Mouse (Mus musculus): ENCODE data around the gene Zfp488. TPM values are rescaled to one million over a fixed set of nuclear protein-coding genes. Genes with fewer than 3 reads are reported as not detected.

Zfp488 gene
- 1 to 10 TPM; 2.3 to 2.9 TPM for total RNA-seq (2021)

DNA sequence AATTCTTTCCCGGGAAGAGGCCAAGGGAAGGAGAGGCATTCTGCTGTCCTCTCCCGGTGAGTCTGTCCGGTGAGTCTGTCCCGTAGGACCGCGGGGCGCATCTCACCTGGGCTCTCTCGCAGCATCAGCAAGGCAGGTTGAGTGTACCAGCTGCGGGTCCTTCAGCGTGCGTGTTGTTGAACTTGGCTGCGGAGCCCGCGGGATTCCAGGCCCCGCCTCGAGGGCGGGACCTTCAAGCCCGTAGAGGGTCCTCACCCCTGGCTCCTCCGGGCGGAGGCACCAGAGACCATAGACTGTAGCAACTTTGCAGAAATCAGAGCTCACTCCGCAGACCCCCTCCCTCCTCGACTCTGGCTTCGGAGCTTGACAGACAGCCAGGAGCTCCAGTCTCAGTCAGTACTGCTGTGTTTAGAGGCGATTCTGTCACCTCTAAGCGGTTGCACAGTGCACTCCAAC lies at the start of gene Zfp488:
Gene Zfp488, minus strand, starts transcription at position 161 of the 456 bp plus-strand sequence.
- peak; percentile 60 for DNase-seq
- intact Hi-C loops (cut with DNase I): no loop called here

DNA sequence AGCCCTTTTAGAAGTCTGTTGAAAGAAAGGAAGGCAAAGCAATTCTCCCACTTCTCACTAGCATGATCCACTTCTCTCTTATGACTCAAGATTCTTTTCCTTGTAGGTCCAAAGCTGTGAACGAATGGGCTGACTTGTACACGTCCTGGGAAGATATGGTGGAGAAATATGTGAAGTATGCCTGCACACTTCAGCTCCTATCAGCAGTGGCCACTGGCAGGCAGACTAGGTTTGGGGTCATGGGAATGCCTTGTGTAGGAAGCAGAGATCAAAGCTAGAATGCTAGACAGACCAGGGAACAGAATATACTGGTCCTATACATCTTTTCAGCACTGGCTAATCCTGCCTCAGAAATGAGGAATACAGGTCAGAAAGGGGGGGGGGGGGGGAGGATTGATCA lies 48.1 kb upstream of the Zfp488 start:
- intact Hi-C loops (cut with DNase I): no loop called here
- no peak for DNase-seq

DNA sequence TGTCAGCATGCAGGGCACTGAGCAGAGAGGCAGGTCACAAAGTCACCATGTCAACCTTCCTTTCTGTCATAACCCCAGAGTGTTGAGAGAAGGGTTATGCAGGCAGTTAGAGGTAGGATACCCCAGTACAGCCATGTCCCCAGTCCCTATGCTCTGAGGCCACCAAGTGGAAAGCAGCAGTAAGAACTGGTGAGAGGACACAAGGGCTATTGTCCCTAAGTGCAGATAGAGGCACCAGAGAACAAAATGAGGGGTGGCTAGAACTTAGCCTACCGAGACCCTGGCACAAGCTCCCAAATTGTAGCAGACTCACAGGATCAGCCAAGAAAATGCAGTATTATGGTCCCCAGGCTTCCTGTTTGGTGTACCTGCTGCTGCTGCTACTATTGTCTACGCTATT lies 38.4 kb upstream of the Zfp488 start:
- intact Hi-C loops (cut with DNase I): no loop called here
- DNase-seq: no peak

DNA sequence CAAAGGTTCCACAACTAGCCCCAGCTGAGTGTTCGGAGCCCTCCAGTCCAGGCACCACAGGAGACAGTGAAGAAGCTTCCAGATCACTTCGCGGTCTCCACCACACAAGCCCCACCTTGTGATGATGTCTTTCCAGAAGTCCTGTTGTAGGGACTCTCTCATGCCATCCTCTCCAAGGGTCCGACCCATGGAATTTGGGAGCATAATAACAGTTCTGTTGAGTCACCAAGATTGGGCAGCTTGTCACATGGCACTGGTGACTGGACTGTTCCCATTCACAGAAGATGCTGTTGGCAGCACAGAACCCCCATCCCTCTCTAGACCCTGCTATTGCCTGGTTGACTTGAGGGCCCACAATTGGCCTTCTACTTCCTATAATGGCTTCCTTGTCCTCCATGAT lies 37.8 kb upstream of the Zfp488 start, which contains the start of gene Gm5460:
Gene Gm5460, plus strand, starts transcription at position 378 of the 400 bp plus-strand sequence.
- no peak for DNase-seq
- intact Hi-C loops (cut with DNase I): no loop called here

DNA sequence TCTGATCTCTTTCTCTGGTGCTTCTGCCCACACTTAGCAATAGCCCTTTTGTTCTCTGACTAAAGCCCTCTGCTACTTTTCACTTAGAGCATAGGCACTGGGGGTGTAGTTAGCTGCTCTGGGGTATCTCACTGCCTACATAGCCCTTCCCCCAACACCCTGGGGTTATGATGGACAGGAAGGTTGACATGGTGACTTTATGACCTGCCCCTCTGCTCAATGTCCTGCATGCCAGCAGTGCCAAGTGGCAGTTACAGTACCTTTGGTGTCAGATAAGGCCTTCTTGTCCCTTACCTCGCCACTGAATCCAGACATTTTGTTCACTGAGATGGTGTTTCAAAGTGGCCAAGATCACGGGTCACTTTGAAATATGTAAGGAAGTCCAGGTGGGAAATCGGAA lies 36.5 kb upstream of the Zfp488 start, which contains the start of gene Gm30083:
Gene Gm30083, minus strand, starts transcription at position 120 of the 400 bp plus-strand sequence.
- no peak for DNase-seq
- intact Hi-C loops (cut with DNase I): no loop called here

DNA sequence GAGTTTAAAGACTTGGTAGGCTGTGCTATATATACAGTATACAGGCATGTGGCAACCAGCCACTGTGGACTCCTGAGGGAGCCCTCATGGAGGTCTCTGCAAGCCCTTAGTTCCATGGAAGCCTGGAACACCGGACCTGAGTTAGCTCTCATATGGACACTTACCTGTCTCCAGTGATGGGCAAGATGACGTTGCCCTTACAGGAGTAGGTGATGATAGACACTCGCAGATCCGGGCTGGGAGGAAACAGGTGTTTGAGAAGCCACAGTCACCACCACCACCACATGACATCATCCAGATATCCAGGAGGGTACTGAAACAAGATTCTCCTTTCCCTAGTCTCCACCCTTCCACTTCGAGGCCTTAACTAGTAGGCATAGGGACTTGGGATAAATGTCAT lies 23.8 kb upstream of the Zfp488 start:
- DNase-seq: no peak
- intact Hi-C loops (cut with DNase I): no loop called here

DNA sequence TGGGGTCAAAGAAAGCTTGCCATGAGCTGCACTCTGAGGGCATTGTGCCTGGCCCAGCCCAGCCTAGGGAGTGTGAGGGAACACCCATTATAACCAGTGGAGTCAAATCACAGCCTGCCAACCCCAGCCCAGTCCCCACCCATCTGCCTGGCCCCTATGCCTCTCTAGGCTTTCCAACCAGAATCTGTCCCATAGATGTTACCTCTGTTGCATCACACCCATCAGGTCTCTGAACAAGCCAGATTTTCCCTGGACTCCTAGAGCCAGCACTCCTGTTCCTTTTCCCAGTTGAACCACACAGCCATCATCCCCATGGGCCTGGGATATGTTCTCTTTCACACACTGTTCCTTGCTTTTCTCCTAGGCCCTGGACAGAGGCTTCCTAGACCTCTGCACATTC lies 22.9 kb upstream of the Zfp488 start:
- no peak for DNase-seq
- intact Hi-C loops (cut with DNase I): no loop called here

DNA sequence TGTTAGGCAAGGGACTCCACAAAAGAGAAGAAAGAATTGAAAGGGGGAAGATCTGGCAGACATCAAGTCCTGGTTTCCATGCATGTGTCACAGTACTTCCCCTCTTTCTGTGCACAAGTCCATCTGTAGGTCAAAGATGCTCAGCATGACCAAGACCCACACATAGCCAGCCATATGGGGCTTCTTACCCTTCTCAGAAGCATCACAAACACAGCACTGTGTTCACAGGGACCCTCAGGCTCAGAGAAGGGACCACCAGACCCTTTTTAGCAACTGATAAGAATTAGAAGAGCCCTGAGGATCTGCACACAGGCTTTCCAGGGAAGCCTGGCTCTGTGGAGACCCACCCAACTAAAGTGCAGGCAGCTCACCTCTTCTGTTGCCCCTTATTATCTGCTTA lies 21.5 kb upstream of the Zfp488 start:
- intact Hi-C loops (cut with DNase I): no loop called here
- no peak for DNase-seq

DNA sequence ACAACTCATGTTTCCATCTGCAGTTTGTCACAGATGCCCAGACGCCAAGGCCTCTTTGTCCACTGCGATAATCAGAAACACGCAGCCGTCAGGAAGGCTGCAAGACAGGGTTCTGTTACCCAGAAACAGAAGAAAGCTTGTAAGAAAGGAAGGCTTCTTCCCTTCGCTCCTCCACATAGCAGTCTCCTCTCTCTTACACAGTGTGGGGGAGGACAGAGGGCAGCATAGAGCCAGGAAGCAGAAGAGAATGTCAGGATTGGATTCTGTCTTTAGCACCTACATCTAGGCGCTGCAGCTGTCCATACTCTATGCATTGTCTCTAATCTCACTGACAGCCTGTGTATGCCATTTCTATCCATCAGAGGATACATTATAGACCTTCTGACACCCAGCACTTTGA lies 18.9 kb upstream of the Zfp488 start:
- no peak for DNase-seq
- intact Hi-C loops (cut with DNase I): no loop called here

DNA sequence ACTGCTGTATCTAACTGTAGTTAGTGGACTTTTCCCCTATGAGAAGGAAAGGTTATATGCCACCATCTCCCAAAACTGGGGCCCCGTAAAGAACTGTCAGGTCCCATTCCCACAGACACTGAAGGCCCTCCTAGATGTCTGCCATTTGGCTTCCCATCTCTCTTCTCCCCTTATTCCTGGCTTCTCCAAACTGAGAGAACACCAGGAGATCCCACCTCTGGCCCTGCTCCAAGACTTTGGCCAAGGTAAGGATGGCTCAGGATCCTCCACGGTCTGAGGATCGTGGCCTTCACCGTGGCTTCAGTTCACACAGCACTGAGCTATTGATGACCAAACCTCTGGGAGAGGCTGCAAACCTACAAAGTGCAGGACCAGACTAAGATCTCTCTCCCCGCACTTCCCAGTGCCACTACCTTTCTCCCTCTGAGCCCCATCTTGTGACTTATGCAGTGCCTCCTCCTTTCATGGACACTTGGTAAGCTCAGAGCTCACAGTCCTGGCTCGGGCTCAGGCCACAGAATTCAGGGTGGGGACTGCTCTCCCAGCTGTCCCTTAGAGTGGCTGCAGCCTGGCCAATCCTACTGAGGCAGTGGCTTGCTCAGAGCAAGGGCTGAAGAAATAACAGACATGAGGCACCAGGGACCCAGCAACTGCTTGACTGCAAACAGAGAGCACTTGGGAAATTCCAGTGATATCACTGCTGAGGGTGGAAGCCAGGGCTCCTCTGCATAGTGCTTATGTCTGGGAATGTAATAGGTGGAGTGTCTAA lies 15.1 kb upstream of the Zfp488 start:
- intact Hi-C loops (cut with DNase I): no loop called here
- DNase-seq: no peak

DNA sequence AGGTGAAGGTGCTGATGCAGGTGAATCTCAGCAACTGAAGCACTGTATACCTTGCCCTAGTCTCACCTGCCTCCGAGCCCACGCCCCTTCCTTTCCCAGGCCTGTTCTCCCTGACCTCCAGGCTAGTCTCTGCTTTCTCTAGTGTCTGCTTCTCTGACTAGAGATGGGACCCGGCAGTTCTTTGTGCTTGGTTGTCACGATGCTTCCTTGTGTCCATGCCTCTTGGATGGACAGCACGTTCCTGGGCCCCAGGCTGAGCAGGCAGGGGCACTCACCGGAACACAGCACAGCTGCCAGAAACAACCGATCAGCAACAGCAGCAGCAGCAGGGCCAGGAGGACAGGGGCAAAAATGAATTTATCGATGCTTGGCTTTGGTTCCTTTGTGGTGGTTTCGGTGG lies 14.5 kb upstream of the Zfp488 start:
- DNase-seq: no peak
- intact Hi-C loops (cut with DNase I): no loop called here

DNA sequence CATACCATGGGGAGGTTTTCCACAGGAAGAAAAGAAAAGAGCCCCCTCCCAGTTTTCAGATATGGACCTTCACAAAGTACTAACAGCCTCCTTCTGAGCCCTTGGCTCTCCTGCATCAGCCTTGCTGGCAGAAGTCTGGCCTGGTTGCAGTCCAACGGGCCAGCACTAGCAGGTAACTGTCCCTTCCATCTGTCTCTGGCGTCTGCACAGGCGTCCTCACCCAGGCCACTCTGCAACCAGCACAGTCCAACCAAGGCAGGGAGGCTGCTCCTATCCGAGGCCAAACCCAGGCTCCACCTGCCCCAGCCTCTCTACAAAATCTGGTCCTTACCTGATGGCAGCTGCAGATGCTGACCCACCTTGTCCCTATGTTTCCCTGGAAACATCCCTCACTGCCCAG lies 13.4 kb upstream of the Zfp488 start:
- intact Hi-C loops (cut with DNase I): no loop called here
- no peak for DNase-seq

DNA sequence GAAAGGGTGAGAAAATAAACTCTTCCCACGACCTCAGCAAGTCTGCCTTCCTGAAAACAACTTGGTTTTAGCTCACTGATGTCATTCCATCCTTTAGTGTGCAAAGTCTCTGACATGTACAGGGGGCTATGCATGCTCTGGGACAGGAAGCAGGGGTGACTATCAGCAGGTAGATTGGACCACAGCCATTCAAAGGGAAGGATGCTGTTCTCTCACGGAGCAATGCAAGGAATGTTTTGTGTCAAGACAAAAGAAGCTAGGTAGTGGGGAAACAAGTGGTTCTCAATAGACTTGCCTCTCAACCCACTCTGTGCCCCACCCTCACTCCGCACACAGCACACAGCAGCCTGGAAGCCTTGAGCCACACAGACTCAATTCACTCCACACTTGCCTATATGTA lies 10.6 kb upstream of the Zfp488 start:
- DNase-seq: no peak

DNA sequence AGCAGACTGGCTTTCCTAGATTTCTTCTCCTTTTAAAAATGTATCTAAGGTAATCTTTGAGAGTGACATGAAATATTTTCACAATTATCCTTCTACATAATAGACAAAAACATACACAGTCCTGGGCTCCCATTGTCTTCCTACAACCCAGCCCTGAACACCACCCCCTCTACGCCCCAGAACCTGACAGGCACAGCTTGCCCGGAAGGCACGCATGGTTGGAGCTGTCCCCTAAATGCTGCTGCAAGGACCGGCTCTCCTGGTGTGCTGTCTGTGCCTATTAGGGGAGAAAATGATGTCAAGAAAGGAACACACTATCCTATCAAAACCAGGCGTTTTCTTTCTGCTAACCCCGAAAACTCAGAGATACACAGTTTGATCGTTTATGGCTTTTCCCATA lies 816 bp downstream of the Zfp488 start:
- intact Hi-C loops (cut with DNase I): no loop called here
- DNase-seq: peak; percentile 56

More for the DNA sequence above, 10.6 kb upstream of the Zfp488 start:
- intact Hi-C loops (cut with DNase I): no loop called here

DNA sequence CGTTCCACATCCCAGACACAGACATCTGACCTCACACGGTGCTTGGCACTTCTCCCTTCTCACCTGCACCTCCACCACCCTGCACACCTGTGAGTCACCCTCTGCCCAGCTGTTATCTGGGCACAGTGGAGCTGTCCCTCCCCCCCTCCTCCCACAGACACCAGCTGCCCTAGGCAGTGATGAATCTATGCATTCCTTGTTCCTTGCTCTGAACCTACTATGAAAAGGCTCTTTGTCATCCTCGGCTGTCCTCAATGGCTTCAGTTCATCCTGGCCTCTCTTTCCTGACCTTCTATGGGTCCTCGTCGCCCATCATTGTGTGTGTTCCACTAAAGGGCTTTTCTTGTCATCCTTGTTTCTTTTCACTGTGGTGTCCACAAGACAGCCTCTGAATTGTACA lies 3.8 kb downstream of the Zfp488 start:
- DNase-seq: no peak
- intact Hi-C loops (cut with DNase I): no loop called here

DNA sequence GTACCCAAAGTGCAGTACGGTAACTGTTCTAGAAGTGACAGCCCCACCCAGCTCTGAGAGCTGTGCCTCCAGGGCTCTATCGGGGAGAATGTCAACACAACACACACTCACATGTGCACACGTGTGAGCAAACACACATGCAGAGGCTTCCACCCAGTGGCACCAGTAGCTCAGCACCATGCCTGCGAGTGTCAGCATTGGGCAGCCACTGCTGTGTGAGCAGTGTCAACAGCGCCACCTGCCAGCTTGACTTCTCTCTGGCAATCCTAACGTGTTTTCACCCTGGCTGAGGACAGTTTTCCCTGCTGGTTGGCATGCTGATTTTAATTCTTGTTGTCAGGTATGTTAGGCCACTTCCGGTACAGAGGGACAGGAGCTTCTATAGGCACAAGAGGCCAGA lies 5.9 kb downstream of the Zfp488 start:
- peak; percentile 56 for DNase-seq
- intact Hi-C loops (cut with DNase I): no loop called here

DNA sequence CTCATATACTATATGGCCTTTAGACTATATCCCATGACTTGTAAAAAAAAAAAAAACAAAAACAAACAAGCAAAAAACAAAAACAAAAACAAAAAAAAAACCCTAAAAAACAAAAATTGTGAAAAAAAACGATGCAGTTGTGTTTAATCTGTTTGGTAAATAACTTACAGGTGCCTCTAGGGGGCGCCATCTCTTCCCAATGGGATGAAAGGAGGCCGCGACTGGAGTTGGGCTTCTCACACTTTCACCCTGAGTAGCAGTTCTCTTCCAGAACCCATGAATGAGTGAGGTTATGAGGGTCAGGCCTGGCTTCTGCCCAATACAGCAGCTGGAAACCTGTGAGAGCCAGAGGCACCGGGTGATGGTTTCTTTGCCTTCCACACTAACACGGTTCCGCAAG lies 12.9 kb downstream of the Zfp488 start:
- intact Hi-C loops (cut with DNase I): no loop called here
- DNase-seq: no peak

DNA sequence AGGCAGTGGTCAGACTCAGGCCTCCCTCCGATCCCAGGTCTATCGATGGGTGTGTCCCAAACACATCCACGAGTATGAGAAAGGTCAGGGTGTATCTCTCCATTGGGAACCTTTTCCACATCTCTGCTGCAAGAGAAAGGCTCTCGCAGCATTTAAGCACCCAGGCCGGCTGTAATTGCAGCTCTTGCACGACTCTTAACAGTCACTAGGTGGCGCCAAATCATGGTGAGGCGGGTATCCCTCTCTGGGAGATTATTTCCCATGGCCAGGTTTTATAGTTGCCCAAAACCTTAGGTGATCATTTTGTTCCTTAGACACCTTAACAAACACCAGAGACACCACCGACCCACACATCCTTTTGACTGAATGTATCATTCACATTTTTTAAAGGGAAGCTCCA lies 19.2 kb downstream of the Zfp488 start:
- peak; percentile 60 for DNase-seq
- intact Hi-C loops (cut with DNase I): no loop called here

DNA sequence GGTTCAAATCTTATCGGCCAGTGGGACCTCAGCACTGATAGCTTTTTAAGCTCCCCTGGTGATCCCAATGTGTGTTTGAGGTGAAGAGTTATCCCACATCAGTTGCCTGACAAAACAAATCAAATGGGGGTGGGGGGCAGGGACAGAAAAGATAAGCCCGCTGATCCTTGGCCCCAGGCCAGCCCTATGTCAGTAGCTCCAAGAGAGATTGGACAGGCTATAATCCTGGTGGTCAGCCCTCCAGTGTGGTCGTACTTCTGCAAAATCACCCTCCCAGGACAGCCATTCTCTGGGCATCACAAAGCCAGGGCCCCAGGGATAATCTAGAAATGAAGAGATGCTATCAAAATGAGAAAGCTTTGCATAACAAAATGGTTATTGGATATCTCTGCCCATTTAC lies 19.7 kb downstream of the Zfp488 start:
- intact Hi-C loops (cut with DNase I): no loop called here
- DNase-seq: no peak

DNA sequence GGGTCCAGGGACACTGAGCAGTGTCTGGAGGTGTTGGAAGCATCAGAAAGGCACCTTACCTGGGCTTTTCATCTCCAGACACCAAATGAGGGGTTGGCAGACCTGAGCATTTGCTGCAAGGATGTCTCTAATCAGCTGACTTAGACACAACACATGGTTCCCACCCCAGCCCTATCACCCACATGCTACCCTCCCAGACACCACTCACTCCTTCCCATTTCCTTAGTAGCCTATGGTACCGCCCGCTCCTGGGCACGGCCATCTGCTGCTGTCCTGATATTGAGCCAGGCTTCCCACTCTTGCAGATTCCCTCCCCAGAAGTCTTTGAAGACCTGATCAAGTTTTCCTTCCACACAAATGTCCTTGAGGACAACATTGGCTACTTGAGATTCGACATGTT lies 20.4 kb downstream of the Zfp488 start:
- no peak for DNase-seq
- intact Hi-C loops (cut with DNase I): no loop called here

DNA sequence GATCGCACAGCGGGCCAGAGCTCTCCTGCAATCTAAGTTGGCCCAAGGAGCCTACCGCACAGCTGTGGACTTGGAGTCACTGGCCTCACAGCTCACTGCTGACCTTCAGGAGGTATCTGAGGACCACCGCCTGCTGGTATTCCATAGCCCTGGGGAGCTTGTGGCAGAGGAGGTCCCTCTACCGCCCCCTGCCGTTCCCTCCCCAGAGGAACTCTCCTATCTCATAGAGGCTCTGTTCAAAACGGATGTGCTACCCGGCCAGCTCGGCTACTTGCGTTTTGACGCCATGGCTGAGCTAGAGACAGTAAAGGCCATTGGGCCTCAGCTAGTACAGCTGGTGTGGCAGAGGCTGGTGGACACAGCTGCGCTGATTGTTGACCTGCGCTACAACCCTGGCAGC lies 22.5 kb downstream of the Zfp488 start:
- no peak for DNase-seq
- intact Hi-C loops (cut with DNase I): no loop called here

DNA sequence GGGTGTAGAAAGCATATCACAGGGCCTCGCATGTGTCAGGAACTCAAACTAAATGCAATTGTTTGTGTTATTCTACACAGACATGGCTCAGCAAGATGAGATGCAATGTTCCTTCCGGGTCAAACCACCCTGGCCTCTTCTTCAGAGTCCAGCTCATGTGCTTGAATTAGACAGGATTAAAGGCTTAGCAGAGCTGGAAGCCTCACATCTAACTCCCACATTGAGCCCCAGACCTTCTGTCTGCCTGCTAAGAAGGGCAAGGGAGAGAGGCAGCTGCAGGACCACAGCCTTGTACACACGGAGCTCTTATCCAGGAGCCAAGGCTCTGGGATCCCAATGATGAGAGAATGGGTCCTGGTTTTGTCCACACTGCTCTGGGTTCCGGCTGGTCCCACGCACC lies 24.8 kb downstream of the Zfp488 start, which contains the start of gene Rbp3:
Gene Rbp3, plus strand, starts transcription at position 243 of the 400 bp plus-strand sequence.
- intact Hi-C loops (cut with DNase I): no loop called here
- DNase-seq: no peak
